ENCODE assay signal across 33 mouse cellular contexts in the genomic region with DNA sequence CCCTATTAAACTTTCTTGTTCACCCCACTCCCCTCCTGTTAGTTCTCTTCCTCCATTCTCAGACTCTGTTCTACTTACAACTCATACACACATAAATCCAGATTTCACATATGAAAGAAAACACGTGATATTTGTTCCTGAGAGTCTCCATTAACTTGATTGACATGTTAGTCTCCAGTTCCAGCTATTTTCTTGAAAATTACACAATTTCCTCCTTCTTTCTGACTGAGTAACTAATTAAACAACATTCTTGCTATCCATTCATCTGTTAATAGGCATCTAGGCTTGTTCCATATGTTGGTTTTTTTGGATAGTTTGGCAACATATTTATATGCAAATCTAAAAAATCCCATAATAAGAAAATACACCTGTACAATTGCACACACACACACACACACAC.
"Had no signal": no experiment of that assay in that cellular context is flagged by ENCODE, and none has a peak within 500 bp of the region (broad histone marks: within the 10 kb centered on the region; RNA-seq: fewer than 3 reads in every experiment).

No protein-coding gene starts in this region.

- ATAC-seq: hindbrain, embryonic 16.5 days; hindbrain, postnatal 0 days; inflammation-experienced regulatory T-cells, adult 6 months; intestine, embryonic 15.5 days; intestine, embryonic 16.5 days; intestine, postnatal 0 days had no signal

- H3K27ac ChIP-seq: heart, embryonic 13.5 days; heart, embryonic 15.5 days; hindbrain, embryonic 10.5 days; hindbrain, embryonic 12.5 days; hindbrain, embryonic 13.5 days; hindbrain, embryonic 14.5 days; hindbrain, embryonic 15.5 days; hindbrain, postnatal 0 days; intestine, embryonic 15.5 days; kidney, embryonic 15.5 days; kidney, postnatal 0 days; layer of hippocampus, adult 2 months; left cerebral cortex, adult 2 months had no signal

- H3K4me2 ChIP-seq: heart, embryonic 13.5 days; heart, embryonic 15.5 days; hindbrain, embryonic 12.5 days; hindbrain, embryonic 13.5 days; hindbrain, embryonic 14.5 days; hindbrain, embryonic 15.5 days; intestine, embryonic 15.5 days; kidney, embryonic 15.5 days had no signal

- H3K36me3 ChIP-seq: heart, embryonic 13.5 days; heart, embryonic 15.5 days; hindbrain, embryonic 10.5 days; hindbrain, embryonic 12.5 days; hindbrain, embryonic 13.5 days; hindbrain, embryonic 15.5 days; intestine, embryonic 15.5 days; kidney, embryonic 15.5 days had no signal

- H3K9ac ChIP-seq: heart, embryonic 13.5 days; heart, embryonic 15.5 days; hindbrain, embryonic 12.5 days; hindbrain, embryonic 13.5 days; hindbrain, embryonic 14.5 days; hindbrain, embryonic 15.5 days; intestine, embryonic 15.5 days; kidney, embryonic 15.5 days had no signal

- H3K4me3 ChIP-seq: heart, embryonic 13.5 days; heart, embryonic 15.5 days; hindbrain, embryonic 10.5 days; hindbrain, embryonic 12.5 days; hindbrain, embryonic 13.5 days; hindbrain, embryonic 15.5 days; intestine, embryonic 15.5 days; kidney, embryonic 15.5 days; layer of hippocampus, adult 2 months; left cerebral cortex, adult 2 months had no signal

- H3K4me1 ChIP-seq: heart, embryonic 13.5 days; heart, embryonic 15.5 days; hindbrain, embryonic 10.5 days; hindbrain, embryonic 12.5 days; hindbrain, embryonic 13.5 days; hindbrain, embryonic 15.5 days; intestine, embryonic 15.5 days; kidney, embryonic 15.5 days had no signal

- DNase-seq: heart, postnatal 10 days; heart, postnatal 14 days; heart, postnatal 36 days; heart, postnatal 4 days; kidney, adult 11 months; kidney, adult 18-20 months; kidney, adult 2 months; kidney, adult 8-10 months; kidney, adult 9 months; kidney, postnatal 10 days; kidney, postnatal 14 days; kidney, postnatal 25 days; kidney, postnatal 36 days; kidney, postnatal 4 days; layer of hippocampus, adult 9-11 months; layer of hippocampus, postnatal 36 days had no signal

- H3K27me3 ChIP-seq: heart, embryonic 13.5 days; heart, embryonic 15.5 days; hindbrain, embryonic 12.5 days; hindbrain, embryonic 13.5 days; hindbrain, embryonic 15.5 days; intestine, embryonic 15.5 days; kidney, embryonic 15.5 days had no signal

- H3K9me3 ChIP-seq: heart, embryonic 13.5 days; heart, embryonic 15.5 days; hindbrain, embryonic 12.5 days; hindbrain, embryonic 13.5 days; hindbrain, embryonic 15.5 days; intestine, embryonic 15.5 days; kidney, embryonic 15.5 days had no signal
